Mouse (Mus musculus) forebrain, embryonic 14.5 days (tissue): ENCODE data around the gene Dpp10. TPM values are rescaled to one million over a fixed set of nuclear protein-coding genes. Genes with fewer than 3 reads are reported as not detected.

Source experiments
- ATAC-seq: fragments of 200-750 bp; cut with Nextera tagmentation; 2 replicates; pipeline ENCODE4 v1.8.0; 2017; ENCODE audit warnings: mild to moderate bottlenecking, moderate library complexity
- DNase-seq: peaks from one replicate; pipeline ENCODE4 v3.0.0-alpha.2; 2015; ENCODE audit warnings: low spot score
- H3K27ac ChIP-seq: fragments of 300-500 bp; sonication (generic); 2 replicates; pipeline ENCODE4 v1.5.1; 2014; ENCODE audit warnings: low read depth, mild to moderate bottlenecking, control low read depth, low read length, moderate library complexity
- H3K27me3 ChIP-seq: fragments of 300-500 bp; sonication (generic); replicated peaks from 2 replicates; pipeline ENCODE4 v1.6.1; 2014; ENCODE audit warnings: low read length, control low read depth, mixed read lengths; ENCODE audit not compliant: control insufficient read depth, insufficient read depth
- H3K36me3 ChIP-seq: fragments of 300-500 bp; sonication (generic); 2 replicates; pipeline ENCODE4 v1.6.1; 2014; ENCODE audit warnings: low read length, control low read depth; ENCODE audit not compliant: control insufficient read depth, insufficient read depth
- H3K4me1 ChIP-seq: fragments of 300-500 bp; sonication (generic); 2 replicates; pipeline ENCODE4 v1.6.1; 2014; ENCODE audit warnings: antibody characterized with exemption, low read length, control low read depth; ENCODE audit not compliant: control insufficient read depth, insufficient read depth
- H3K4me2 ChIP-seq: fragments of 300-500 bp; sonication (generic); 2 replicates; pipeline ENCODE4 v1.6.1; 2014; ENCODE audit warnings: mild to moderate bottlenecking, control low read depth, low read length
- H3K4me3 ChIP-seq: fragments of 300-500 bp; sonication (generic); 2 replicates; pipeline ENCODE4 v1.5.1; 2014; ENCODE audit warnings: low read depth, low read length, control low read depth
- H3K9ac ChIP-seq: fragments of 300-500 bp; sonication (generic); 2 replicates; pipeline ENCODE4 v1.6.1; 2014; ENCODE audit warnings: mild to moderate bottlenecking, low read length, control low read depth, moderate library complexity
- H3K9me3 ChIP-seq: fragments of 300-500 bp; sonication (generic); replicated peaks from 2 replicates; pipeline ENCODE4 v1.6.1; 2016; ENCODE audit warnings: low read length, control low read depth, mixed read lengths; ENCODE audit not compliant: control insufficient read depth
- WGBS: fragments of 180-500 bp; shearing (Covaris S2); extraction: QIAGEN DNeasy Blood & Tissue Kit; methylation state at CpG from one replicate; pipeline ENCODE4 v1.1.7; 2014; 5-methylcytosine and 5-hydroxymethylcytosine counted together
- polyA plus RNA-seq: library from polyadenylated mRNA; unstranded; fragments of >200 nt; fragmentation: Nextera tagmentation; extraction: Ambion mirVana; gene quantifications from 2 replicates; pipeline ENCODE4 v1.2.1, GENCODE M21; 2014

Dpp10 gene
- polyA plus RNA-seq, 1 experiment from 2014 or later: 6.5 TPM

- H3K9ac ChIP-seq: no peak overlapping the region
- H3K4me2 ChIP-seq: no peak overlapping the region
- H3K9me3 ChIP-seq: no peaks in the 10 kb centered on the region
- H3K27me3 ChIP-seq: no peaks in the 10 kb centered on the region
- H3K4me1 ChIP-seq: no peaks in the 10 kb centered on the region
- no peak overlapping the region for H3K4me3 ChIP-seq
- ATAC-seq: no peak
- no peak overlapping the region for H3K27ac ChIP-seq
- H3K36me3 ChIP-seq: no peaks in the 10 kb centered on the region
- no peak for DNase-seq
- 88% methylated on average over 2 of the region's 2 CpGs for WGBS
Observed at GRCm38 (mm10) chr1:123580112-123580511, 465.2 kb downstream of the Dpp10 start.

GRCm38 (mm10) chr1:123573713-123574112, 471.6 kb downstream of the Dpp10 start:
- DNase-seq (no peak), ATAC-seq (no peak)
- no peaks in the 10 kb centered on the region for H3K9me3 ChIP-seq
- H3K27ac ChIP-seq: no peak overlapping the region
- H3K36me3 ChIP-seq: no peaks in the 10 kb centered on the region
- no peaks in the 10 kb centered on the region for H3K27me3 ChIP-seq
- no peaks in the 10 kb centered on the region for H3K4me1 ChIP-seq
- 80% methylated on average over 1 of the region's 1 CpGs for WGBS
- H3K4me3 ChIP-seq: no peak overlapping the region
- no peak overlapping the region for H3K9ac ChIP-seq
- H3K4me2 ChIP-seq: no peak overlapping the region

- no peak for ATAC-seq
Observed at GRCm38 (mm10) chr1:123542496-123542895, 502.9 kb downstream of the Dpp10 start.

GRCm38 (mm10) chr1:123467729-123468128, 577.6 kb downstream of the Dpp10 start:
- WGBS: 60% methylated on average over 1 of the region's 1 CpGs
- Histone ChIP-seq H3K4me3 (no peak overlapping the region), H3K4me1 (no peaks in the 10 kb centered on the region), H3K9ac (no peak overlapping the region), H3K27me3 (no peaks in the 10 kb centered on the region), H3K36me3 (no peaks in the 10 kb centered on the region), H3K4me2 (no peak overlapping the region), H3K9me3 (no peaks in the 10 kb centered on the region), H3K27ac (no peak overlapping the region)
- no peak for DNase-seq
- no peak for ATAC-seq

More at GRCm38 (mm10) chr1:123542496-123542895, 502.9 kb downstream of the Dpp10 start:
- H3K4me3 ChIP-seq: no peak overlapping the region
- no peaks in the 10 kb centered on the region for H3K9me3 ChIP-seq
- H3K27ac ChIP-seq: no peak overlapping the region
- 84% methylated on average over 1 of the region's 1 CpGs for WGBS
- H3K27me3 ChIP-seq: no peaks in the 10 kb centered on the region
- no peaks in the 10 kb centered on the region for H3K36me3 ChIP-seq
- no peak overlapping the region for H3K9ac ChIP-seq
- DNase-seq: no peak
- no peak overlapping the region for H3K4me2 ChIP-seq
- H3K4me1 ChIP-seq: no peaks in the 10 kb centered on the region

- 54% methylated on average over 1 of the region's 1 CpGs for WGBS
- Histone ChIP-seq H3K9ac (no peak overlapping the region), H3K4me1 (no peaks in the 10 kb centered on the region), H3K36me3 (no peaks in the 10 kb centered on the region), H3K4me2 (no peak overlapping the region), H3K27me3 (no peaks in the 10 kb centered on the region), H3K27ac (no peak overlapping the region), H3K4me3 (no peak overlapping the region), H3K9me3 (no peaks in the 10 kb centered on the region)
- ATAC-seq (no peak), DNase-seq (peak; percentile 4)
Observed at GRCm38 (mm10) chr1:123414163-123414562, 631.2 kb downstream of the Dpp10 start.

- H3K27me3 ChIP-seq: no peaks in the 10 kb centered on the region
- no peak overlapping the region for H3K4me3 ChIP-seq
- DNase-seq (no peak), ATAC-seq (no peak)
- H3K4me2 ChIP-seq: no peak overlapping the region
- no peaks in the 10 kb centered on the region for H3K4me1 ChIP-seq
- no peaks in the 10 kb centered on the region for H3K9me3 ChIP-seq
- H3K27ac ChIP-seq: no peak overlapping the region
- no peaks in the 10 kb centered on the region for H3K36me3 ChIP-seq
- WGBS: 81% methylated on average over 2 of the region's 2 CpGs
- H3K9ac ChIP-seq: no peak overlapping the region
Observed at GRCm38 (mm10) chr1:123351300-123351699, 694.1 kb downstream of the Dpp10 start.

- 87% methylated on average over 1 of the region's 1 CpGs for WGBS
Observed at GRCm38 (mm10) chr1:123337877-123338276, 707.5 kb downstream of the Dpp10 start.

GRCm38 (mm10) chr1:123316886-123317285, 728.5 kb downstream of the Dpp10 start:
- Histone ChIP-seq H3K9me3 (no peaks in the 10 kb centered on the region), H3K4me3 (no peak overlapping the region), H3K4me1 (no peaks in the 10 kb centered on the region), H3K36me3 (no peaks in the 10 kb centered on the region), H3K27me3 (no peaks in the 10 kb centered on the region), H3K9ac (no peak overlapping the region), H3K27ac (no peak overlapping the region), H3K4me2 (no peak overlapping the region)
- 90% methylated on average over 2 of the region's 2 CpGs for WGBS
- no peak for ATAC-seq
- no peak for DNase-seq

More at GRCm38 (mm10) chr1:123337877-123338276, 707.5 kb downstream of the Dpp10 start:
- no peaks in the 10 kb centered on the region for H3K36me3 ChIP-seq
- no peak overlapping the region for H3K4me2 ChIP-seq
- no peaks in the 10 kb centered on the region for H3K9me3 ChIP-seq
- no peak for DNase-seq
- no peak for ATAC-seq
- H3K27ac ChIP-seq: no peak overlapping the region
- H3K4me3 ChIP-seq: no peak overlapping the region
- H3K27me3 ChIP-seq: no peaks in the 10 kb centered on the region
- H3K9ac ChIP-seq: no peak overlapping the region
- H3K4me1 ChIP-seq: no peaks in the 10 kb centered on the region
